ENCODE assay signal across 19 mouse cellular contexts in genomic region chr2:101761898-101762297, GRCm38 (mm10).
DNase-seq lines count a peak whose midpoint lies in the region; ATAC-seq and TF ChIP-seq lines count a peak whose summit lies in the region.
"Had no signal": no experiment of that assay in that cellular context is flagged by ENCODE, and none has a peak within 500 bp of the region (broad histone marks: within the 10 kb centered on the region; RNA-seq: fewer than 3 reads in every experiment).

No protein-coding gene starts in this region.

- H3K79me2 ChIP-seq in myocyte (ENCODE audit: control insufficient read depth, insufficient read depth), result no peaks in the 10 kb centered on the region

- no peak for ATAC-seq in megakaryocyte, adult 5-6 weeks (ENCODE audit: poor library complexity, severe bottlenecking)
- ATAC-seq in embryonic facial prominence, embryonic 14.5 days (ENCODE audit: low read depth), result no peak
- ATAC-seq: forebrain, embryonic 16.5 days; midbrain, embryonic 15.5 days had no signal

- H3K9me3 ChIP-seq in megakaryocyte, embryonic 14.5 days, result no peaks in the 10 kb centered on the region
- no peaks in the 10 kb centered on the region for H3K9me3 ChIP-seq in embryonic facial prominence, embryonic 14.5 days (ENCODE audit: control insufficient read depth, low read length)
- H3K9me3 ChIP-seq: forebrain, embryonic 10.5 days; limb, embryonic 12.5 days; lung, embryonic 15.5 days; midbrain, embryonic 15.5 days; stomach, embryonic 15.5 days had no signal

- H3K9ac ChIP-seq in embryonic facial prominence, embryonic 14.5 days (ENCODE audit: low read depth, low read length), result no peak overlapping the region
- H3K9ac ChIP-seq: hindbrain, embryonic 14.5 days; limb, embryonic 12.5 days; lung, embryonic 15.5 days; midbrain, embryonic 15.5 days; stomach, embryonic 15.5 days had no signal

- 86% methylated on average over 1 of the region's 1 CpGs for WGBS in embryonic facial prominence, embryonic 14.5 days

- H3ac ChIP-seq in myocyte (ENCODE audit: control insufficient read depth, insufficient read length), result no peak overlapping the region

- H3K27me3 ChIP-seq in megakaryocyte, embryonic 14.5 days (replicated peaks), result no peaks in the 10 kb centered on the region
- no peaks in the 10 kb centered on the region for H3K27me3 ChIP-seq in embryonic facial prominence, embryonic 14.5 days (replicated peaks; ENCODE audit: control insufficient read depth, insufficient read depth, low read length)
- H3K27me3 ChIP-seq in myocyte (ENCODE audit: control insufficient read depth, insufficient read depth, insufficient read length), result no peaks in the 10 kb centered on the region
- H3K27me3 ChIP-seq: limb, embryonic 12.5 days; lung, embryonic 15.5 days; midbrain, embryonic 15.5 days; stomach, embryonic 15.5 days had no signal

- intact Hi-C loops in gastrocnemius, adult 2 months (cut with DNase I), result no loop called here

- DNase-seq in gastrocnemius, adult 2 months, result no peak
- no peak for DNase-seq in gastrocnemius, adult 18-20 months (ENCODE audit: low spot score)
- DNase-seq in embryonic facial prominence, embryonic 14.5 days (ENCODE audit: low spot score), result no peak
- DNase-seq in cerebellum, postnatal 25 days, result no peak
- DNase-seq in cerebellum, postnatal 4 days (ENCODE audit: low spot score in 2 of 2), result no peak
- DNase-seq: adrenal gland, adult 8-10 months; cerebellum, adult 9-10 months; right cerebral cortex, postnatal 25 days had no signal

- H3K4me3 ChIP-seq in gastrocnemius, adult 2 months, result no peak overlapping the region
- peak overlapping the region; percentile 86 for H3K4me3 ChIP-seq in megakaryocyte, embryonic 14.5 days (replicated peaks)
- H3K4me3 ChIP-seq in embryonic facial prominence, embryonic 14.5 days (ENCODE audit: low read depth, low read length), result no peak overlapping the region
- H3K4me3 ChIP-seq in myocyte, result no peak overlapping the region
- H3K4me3 ChIP-seq: forebrain, embryonic 10.5 days; limb, embryonic 12.5 days; lung, embryonic 15.5 days; midbrain, embryonic 15.5 days; stomach, embryonic 15.5 days had no signal

- H3K4me2 ChIP-seq in embryonic facial prominence, embryonic 14.5 days (ENCODE audit: low read depth, low read length), result no peak overlapping the region
- peak overlapping the region; percentile 91 for H3K4me2 ChIP-seq in myocyte (ENCODE audit: low read depth)
- H3K4me2 ChIP-seq: heart, embryonic 11.5 days; hindbrain, embryonic 14.5 days; limb, embryonic 12.5 days; lung, embryonic 15.5 days; midbrain, embryonic 15.5 days; stomach, embryonic 15.5 days had no signal

- H3K36me3 ChIP-seq in megakaryocyte, embryonic 14.5 days (replicated peaks; ENCODE audit: low read length), result peaks cover 83% of the 10 kb centered on the region
- no peaks in the 10 kb centered on the region for H3K36me3 ChIP-seq in embryonic facial prominence, embryonic 14.5 days (ENCODE audit: control insufficient read depth, insufficient read depth, low read length)
- no peaks in the 10 kb centered on the region for H3K36me3 ChIP-seq in myocyte (ENCODE audit: control insufficient read depth, insufficient read depth)
- H3K36me3 ChIP-seq: midbrain, embryonic 15.5 days; stomach, embryonic 15.5 days had no signal

- H3K4me1 ChIP-seq in megakaryocyte, embryonic 14.5 days, result peaks cover 97% of the 10 kb centered on the region
- peaks cover 13% of the 10 kb centered on the region for H3K4me1 ChIP-seq in embryonic facial prominence, embryonic 14.5 days (ENCODE audit: control insufficient read depth, insufficient read depth, low read length)

- no peak for TF ChIP-seq CTCF in gastrocnemius, adult 2 months (IDR thresholded peaks at IDR 0.05)

- H3K27ac ChIP-seq in gastrocnemius, adult 2 months, result peak overlapping the region; percentile 64; the same call in 1 of the 2 replicates
- H3K27ac ChIP-seq in embryonic facial prominence, embryonic 14.5 days (replicated peaks; ENCODE audit: low read depth, low read length), result peak overlapping the region; percentile 65
- H3K27ac ChIP-seq: hindbrain, embryonic 14.5 days; midbrain, embryonic 15.5 days; stomach, embryonic 15.5 days had no signal

- no peak for TF ChIP-seq POLR2A in myocyte (IDR thresholded peaks at IDR 0.05; ENCODE audit: insufficient read length, low read depth)

TF ChIP-seq in myocyte, 11 proteins besides CTCF, POLR2A, EP300 and RAD21:
- TF ChIP-seq SRF (IDR thresholded peaks at IDR 0.05; ENCODE audit: control insufficient read depth, insufficient read length, low read depth) (no peak), E2F4 (IDR thresholded peaks at IDR 0.05; ENCODE audit: insufficient read depth) (no peak), USF1 (IDR thresholded peaks at IDR 0.05; ENCODE audit: low read depth) (no peak), MAX (IDR thresholded peaks at IDR 0.05; ENCODE audit: low read depth) (no peak), POLR2AphosphoS2 (IDR thresholded peaks at IDR 0.05; ENCODE audit: insufficient read length, low read depth) (no peak), MYOG (IDR thresholded peaks at IDR 0.05; ENCODE audit: control insufficient read depth in 1 of 3, insufficient read depth in 1 of 3, insufficient read length in 2 of 3, low read depth in 2 of 3) (no peak), TCF3 (IDR thresholded peaks at IDR 0.05; ENCODE audit: insufficient read length, low read depth) (no peak), TCF12 (IDR thresholded peaks at IDR 0.05; ENCODE audit: insufficient read depth, poor library complexity, severe bottlenecking) (no peak), CEBPB (IDR thresholded peaks at IDR 0.05; ENCODE audit: insufficient read depth, poor library complexity, severe bottlenecking) (no peak), REST (IDR thresholded peaks at IDR 0.05; ENCODE audit: insufficient read depth, insufficient read length) (no peak), MYOD1 (IDR thresholded peaks at IDR 0.05; ENCODE audit: control insufficient read depth in 1 of 3, insufficient read length in 2 of 3, low read depth in 2 of 3) (no peak)
